Mouse (Mus musculus) duodenum, adult 2 months (tissue): Measurements from ENCODE around the gene Arsb. TPM values are rescaled to one million over a fixed set of nuclear protein-coding genes. Genes with fewer than 3 reads are reported as not detected.

Experiments used
- polyA plus RNA-seq: library from polyadenylated mRNA; depleted of rRNA; stranded (reverse); fragments of >200 nt; gene quantifications from 2 replicates; pipeline ENCODE4 v1.2.3, GENCODE M21; 2012; ENCODE audit warnings: low replicate concordance; rRNA removed

Gene Arsb
- 3.9 and 7.4 TPM in 2 replicates for polyA plus RNA-seq

GRCm38 (mm10) chr13:93771588-93772278 lies at the start of gene Arsb:
Arsb (plus strand) TSS chr13:93771630.

Other genes with a start within 250 kb of the Arsb start
- 0.18 TPM in 1 of 2 replicates, not detected in the other for gene Bhmt, start 133.7 kb upstream of the Arsb start, polyA plus RNA-seq
- gene Bhmt2, start 97.3 kb upstream of the Arsb start, polyA plus RNA-seq, result not detected in 2 replicates
- gene Dmgdh, start 97.2 kb upstream of the Arsb start, polyA plus RNA-seq, result not detected in 2 replicates